Mouse (Mus musculus) left cerebral cortex, adult 11 months (tissue): ENCODE measurements around the gene Fyn.
A peak's percentile ranks its signal among the peaks of the same experiment; 100 is the strongest.

Experiments used
- DNase-seq: peaks from one replicate; pipeline ENCODE4 v3.0.0; 2022; ENCODE audit warnings: low spot score

Fyn gene

DNA sequence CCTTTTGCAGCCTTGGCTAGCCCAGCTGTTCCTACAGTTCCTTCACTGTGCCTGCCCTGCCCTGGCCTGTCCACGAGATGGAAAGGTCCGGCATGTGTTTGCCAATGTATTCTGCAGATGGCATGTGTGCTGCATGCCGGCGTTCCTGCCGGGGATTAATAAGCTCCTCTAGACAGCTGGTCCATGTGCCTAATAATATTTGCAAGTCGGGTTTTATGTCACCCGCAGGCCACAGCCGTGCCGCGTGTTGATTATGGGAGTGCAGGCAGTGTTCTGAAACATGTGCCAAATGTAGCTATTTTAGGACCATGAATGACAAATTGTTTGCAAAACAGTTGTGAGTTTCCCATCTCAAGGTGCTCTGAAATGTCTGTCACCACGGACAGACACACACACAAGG, 167.6 kb downstream of the Fyn start:
- no peak for DNase-seq

DNA sequence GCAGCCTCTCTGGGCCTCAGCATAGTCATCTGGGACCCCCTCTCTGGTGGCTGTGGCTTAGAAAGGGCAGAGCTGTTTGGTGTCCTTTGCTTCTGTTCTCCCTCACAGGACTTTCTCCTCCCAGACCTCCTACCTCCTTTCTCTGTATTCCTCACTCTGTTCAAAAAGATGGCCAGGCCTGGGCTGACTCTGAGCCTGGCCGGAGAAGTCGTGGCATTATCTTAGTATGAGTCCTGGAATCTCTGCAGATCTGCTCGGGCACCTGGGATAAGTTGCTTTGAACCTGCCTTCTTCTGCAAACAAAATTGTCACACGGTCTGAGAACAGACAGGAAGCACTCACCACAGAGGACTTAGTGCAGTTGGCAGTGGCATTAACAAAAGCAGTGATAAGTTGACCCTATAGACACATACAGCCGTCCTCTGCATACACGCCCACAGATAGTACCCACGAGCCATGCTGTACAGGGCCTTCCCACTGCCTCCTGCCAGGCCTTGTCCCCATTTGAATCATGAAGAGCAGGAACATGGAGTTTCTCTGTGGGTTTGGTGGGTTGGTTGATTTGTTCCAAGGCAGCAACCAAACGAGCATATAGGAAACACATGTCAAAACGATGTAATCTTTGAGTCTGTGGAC, 171.5 kb downstream of the Fyn start:
- no peak for DNase-seq

GRCm38 (mm10) chr10:39540995-39541394, 172.3 kb downstream of the Fyn start:
- DNase-seq, result peak; percentile 40

DNA sequence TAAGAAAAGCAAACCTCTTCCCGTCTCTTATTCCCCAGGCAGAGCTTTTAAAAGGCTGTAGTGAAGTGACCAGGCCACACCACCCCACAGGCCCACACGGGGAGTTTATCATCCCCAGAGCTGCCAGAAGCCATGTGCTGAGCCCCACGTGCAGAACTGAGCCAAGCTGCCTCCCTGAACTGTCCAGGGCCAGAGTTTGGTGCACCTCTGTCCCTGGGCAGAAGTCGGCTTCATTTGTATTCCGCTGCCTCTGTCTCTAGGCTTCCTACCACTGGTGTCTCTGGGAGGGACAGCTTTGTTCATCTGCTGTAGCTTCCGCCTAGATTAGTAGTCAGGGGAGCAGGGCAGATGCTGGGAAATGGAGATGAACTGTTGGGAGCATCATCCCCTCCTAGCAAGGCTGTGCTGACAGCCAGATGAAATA, 172.8 kb downstream of the Fyn start:
- DNase-seq, result no peak

DNA sequence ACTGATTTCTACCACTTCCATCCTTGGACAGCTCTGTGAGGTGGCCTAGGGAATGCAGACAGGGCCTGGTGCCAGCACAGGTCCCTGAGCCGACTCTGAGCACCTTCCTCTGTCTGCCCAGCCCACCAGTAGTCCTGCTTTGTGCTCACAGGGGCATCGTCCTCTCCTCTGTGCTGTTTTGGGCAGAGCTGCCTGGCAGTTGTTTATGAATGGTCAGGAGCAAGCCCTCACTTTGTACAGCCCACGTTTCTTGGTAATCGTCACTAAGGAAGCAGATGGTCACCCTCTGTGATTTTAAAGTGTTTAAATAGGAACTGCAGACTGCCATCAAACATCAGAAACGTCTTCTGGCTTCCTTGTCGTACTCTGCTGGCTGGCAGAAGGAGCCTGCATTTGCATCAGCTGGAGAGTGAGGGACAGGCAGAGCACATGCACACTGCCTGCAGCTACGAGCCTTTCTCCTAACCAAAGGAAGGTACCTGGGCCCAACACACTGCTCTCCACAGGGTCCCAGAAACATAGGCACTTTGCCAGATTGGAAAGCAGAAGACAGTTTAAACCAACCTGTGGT, 173.4 kb downstream of the Fyn start:
- no peak for DNase-seq

DNA sequence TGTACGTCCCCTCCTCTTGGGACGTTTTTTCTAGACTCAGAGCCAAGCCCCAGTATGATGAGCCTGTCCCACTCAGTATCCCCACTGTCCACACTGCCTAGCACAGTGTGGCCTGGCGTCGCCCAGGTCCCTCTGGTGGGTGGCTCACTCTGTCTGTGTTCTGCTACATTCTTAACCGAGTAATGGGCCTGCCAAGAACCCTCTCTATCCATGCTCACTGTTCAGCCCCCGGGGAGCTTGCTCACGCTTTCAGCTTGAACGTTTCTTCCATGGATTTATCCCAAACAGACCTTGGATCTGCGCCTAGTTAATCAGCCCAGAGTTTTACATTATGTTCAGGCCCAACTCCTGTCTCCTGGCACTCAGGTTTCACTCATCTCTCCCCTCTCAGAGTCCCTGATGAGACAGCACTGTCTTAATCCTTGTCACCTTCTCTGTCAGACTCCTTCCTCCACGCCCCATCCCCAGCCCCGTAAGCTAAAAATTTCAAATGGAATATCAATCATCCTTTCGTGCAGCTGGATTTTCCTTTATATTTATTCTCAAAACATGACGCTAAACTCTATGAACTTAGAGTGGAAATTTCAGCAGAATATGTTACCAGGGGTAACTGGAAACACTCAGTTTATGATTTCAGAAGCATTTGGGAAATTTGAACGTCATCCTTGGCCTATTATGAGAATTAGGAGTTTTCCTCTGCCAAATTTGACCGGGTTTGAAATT, 174.0 kb downstream of the Fyn start:
- DNase-seq, result no peak

- DNase-seq, result no peak
These were observed 174.7 kb downstream of the Fyn start for GRCm38 (mm10) chr10:39543258-39543770.

DNA sequence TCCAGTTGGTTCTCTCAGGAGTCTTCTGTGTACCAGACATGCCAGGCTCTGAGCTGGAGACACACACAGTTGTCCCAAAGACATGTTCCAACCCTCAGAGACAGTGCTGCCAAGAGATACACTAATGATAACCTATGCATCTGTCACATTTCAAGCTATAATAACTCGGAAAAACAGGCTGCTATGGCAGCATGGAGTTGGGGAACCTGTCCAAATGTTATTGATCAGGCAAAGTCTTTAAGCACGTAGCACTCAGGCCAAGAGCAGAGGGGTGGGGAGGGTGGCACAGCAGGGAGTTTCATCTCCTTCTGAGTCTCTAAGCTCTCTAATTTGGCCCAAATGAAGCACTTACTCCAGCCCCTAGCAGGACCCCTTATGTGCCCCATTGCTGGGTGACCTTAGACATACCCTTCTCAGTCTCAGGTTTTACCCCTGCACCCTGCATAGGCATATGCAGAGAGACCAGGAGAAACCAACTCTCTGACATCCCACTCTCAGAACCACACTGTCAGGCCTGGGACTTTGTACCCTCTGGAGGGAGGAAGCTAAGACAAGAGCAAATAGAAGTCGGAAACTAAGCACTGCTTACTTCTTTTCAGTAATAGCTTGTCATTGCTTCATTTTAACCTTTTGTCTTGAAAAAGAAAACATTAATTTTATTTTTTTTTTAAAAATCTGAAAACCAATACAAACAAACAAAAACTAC, 178.9 kb downstream of the Fyn start:
- DNase-seq, result no peak

DNA sequence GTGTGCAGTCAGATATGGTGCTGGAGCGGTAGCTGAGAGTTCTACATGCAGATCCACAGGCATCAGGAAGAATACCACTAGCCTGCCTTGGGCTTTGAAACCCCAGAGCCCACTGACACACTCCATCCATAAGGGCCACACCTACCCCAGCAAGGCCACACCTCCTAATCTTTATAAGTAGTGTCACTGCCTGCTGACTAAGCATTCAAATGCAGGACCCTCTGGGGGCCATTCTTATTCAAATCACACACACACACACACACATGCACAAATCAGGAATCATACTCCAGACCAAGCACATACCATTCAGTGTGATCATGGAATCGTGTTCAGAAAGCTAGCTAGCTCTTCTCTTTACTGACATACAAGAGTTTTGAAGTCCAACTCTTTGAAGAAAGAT, 182.1 kb downstream of the Fyn start:
- no peak for DNase-seq

- DNase-seq, result no peak
These were observed 183.1 kb downstream of the Fyn start for GRCm38 (mm10) chr10:39551637-39552185.

DNA sequence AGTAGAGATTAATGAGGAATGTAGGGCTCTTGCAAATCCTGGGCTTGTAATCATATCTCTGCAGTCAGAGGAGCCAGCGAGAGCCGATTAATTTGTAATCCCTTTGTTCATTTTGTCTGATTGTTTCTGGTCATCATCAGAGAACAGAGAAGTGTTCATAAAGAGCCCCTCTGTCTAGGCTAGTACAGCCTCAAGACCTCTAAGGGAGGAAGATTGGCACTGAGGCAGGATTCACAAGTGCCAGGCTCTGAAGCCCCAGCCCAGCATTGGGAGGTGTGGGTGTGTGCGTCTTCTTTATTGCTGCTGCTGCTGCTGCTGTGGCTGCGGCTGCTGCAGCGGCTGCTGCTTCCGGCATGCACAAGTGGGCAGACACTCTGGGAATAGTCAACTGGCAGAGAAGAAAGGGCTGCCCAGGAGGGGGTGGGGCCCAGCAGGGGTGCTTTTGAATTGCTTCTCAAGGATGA, 183.7 kb downstream of the Fyn start:
- no peak for DNase-seq

DNA sequence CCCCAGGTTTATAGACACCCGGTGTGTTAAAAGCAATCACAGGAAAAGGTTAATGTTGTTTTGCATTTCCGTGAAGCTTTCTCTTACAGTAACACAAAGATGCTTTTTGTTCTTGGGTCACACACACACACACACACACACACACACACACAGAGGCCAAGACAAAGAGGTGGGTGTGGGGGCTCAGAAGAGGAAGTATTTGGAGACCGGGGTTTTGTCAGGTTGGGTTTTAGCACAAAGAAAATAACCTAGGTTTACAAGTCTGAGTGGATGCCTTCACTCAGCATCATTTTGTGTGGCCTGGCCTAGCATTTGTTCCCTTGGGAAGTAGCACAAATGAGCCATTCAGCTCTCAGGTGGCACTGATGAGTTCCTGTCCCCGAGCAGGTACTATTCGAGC, 184.2 kb downstream of the Fyn start:
- no peak for DNase-seq

- no peak for DNase-seq
These were observed 186.6 kb downstream of the Fyn start for GRCm38 (mm10) chr10:39555289-39555715.

GRCm38 (mm10) chr10:39555740-39556139, 187.1 kb downstream of the Fyn start:
- DNase-seq, result no peak

DNA sequence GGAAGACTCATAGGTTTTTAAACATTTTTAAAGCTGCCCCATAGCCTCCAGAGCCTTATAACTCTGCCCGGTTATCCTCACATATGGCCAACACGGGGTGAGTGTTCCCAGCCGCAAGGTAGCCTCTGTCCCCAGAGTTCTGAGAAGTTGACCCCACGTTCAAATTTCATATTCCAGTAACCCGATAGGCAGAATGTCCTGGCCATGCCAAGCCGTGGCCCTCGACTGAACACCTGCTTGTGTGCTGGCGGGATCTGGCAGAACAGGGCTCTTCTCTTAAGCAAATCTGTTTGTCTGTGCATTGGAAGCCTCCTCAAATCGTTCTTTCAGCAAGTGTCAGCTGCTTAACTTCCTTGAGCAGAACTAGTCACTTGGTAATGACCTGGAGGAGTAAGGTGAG, 188.7 kb downstream of the Fyn start:
- DNase-seq, result no peak

- no peak for DNase-seq
These were observed 189.2 kb downstream of the Fyn start for GRCm38 (mm10) chr10:39557851-39558250.

DNA sequence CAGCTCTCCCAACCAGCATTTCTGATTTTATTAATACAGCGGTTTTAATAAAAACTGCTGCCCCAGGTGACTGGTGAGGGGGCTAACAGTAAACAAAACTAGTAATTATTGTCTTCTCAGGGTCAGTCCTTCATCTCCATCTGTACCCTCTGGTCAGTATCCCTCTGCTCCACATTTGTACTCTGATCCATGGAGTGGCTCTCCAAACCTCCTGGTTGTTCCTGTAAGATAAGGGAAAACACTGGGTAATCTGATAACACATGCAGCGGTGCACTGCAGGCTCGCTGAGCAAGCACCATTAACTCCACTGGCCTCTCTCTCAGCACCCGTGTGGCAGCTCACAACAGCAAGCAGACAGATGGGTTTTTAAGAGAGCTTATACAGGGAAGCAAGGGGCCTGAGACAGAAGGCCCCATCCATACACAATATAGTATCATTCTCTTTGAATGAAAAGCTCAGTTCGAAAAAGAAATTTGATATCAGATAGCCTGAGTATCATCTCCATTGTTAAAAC, 189.9 kb downstream of the Fyn start:
- no peak for DNase-seq

DNA sequence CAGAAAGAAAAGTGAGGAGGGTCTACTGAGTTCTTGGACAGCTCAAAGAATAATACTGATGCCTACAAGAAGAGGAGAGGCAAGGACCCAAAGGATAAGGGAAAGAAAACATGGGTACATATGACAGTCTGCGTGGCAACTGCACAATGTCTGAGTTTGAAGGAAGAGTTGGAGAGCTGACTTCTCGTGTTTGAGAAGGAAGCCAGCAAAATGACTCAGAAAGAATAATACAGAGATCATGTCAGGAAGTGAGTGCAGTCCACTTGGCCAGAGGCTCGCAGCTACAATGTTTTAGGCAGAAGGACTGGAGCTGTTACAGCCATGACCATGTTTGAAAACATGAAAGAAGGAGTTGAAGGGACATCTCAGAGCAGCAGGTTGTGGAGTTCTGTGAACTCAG, 190.7 kb downstream of the Fyn start:
- DNase-seq, result no peak

DNA sequence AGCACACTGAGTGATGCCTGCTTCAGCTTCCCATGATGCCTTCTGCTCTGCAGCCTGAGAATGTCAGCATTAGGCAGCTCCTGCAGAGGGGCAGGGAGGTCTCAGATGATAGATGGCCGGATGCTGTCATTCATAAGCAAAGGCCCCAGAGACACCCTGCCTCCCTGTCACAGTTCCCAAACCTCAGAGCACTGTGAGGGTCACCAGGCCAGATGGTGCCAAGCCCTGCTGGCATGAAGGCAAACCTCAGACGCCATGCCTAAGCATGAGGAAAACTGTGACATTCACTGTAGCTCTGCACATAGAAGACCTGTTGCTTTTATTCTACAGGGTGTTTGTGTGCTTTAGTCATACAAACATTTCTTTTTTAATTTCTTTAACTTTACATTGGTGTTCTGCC, 193.7 kb downstream of the Fyn start:
- no peak for DNase-seq

DNA sequence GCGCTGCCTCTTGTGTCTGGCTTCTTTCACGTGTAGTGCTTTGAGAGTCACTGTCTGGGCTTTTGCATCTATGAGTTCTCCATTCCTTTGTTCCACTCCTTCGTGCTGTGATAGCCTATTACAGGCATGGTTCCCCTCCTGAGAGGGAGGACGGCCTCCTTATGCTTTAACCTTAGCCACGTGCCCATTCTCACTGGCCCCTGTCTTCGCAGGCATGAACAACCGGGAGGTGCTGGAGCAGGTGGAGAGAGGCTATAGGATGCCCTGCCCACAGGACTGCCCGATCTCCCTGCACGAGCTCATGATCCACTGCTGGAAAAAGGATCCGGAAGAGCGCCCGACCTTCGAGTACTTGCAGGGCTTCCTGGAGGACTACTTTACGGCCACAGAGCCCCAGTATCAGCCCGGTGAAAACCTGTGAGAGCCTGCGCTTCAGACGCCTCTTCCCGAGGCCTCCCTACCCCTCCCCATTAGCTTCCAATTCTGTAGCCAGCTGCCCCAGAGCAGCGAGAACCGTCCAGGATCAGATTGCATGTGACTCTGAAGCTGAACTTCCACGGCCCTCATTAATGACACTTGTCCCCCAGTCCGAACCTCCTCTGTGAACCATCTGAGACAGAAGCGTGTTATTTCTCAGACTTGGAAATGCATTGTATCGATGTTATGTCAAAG, 195.0 kb downstream of the Fyn start:
- no peak for DNase-seq

DNA sequence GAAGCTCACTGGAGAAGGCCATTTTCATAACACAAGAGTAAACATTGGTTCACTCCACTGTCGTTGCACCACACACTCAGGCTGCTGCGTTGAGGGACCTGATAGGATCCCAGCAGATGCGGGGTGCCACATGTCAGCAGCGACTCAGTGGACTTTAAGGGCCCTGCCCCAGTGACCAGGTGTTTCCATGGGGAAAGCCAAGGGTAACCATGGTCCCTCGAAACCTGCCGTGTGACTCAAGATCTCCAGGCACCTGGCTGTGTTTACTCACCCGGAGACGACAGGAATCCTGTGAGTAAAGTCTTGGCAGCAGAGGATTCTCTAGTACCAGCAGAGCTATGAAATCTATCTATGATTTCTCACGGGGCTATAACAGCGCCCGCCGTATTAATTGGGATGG, 198.2 kb downstream of the Fyn start:
- no peak for DNase-seq

- DNase-seq, result no peak
These were observed 200.3 kb downstream of the Fyn start for GRCm38 (mm10) chr10:39568991-39569390.
